Mouse (Mus musculus) neural tube, embryonic 11.5 days (tissue): Measurements from ENCODE around the gene Miox. TPM values are rescaled to one million over a fixed set of nuclear protein-coding genes. Genes with fewer than 3 reads are reported as not detected.
A peak's percentile ranks its signal among the peaks of the same experiment; 100 is the strongest.

Experiments used
- ATAC-seq: fragments of 200-750 bp; cut with Nextera tagmentation; 2 replicates; pipeline ENCODE4 v1.8.0; 2017; ENCODE audit warnings: moderate number of reproducible peaks, mild to moderate bottlenecking, moderate TSS enrichment, moderate library complexity; ENCODE audit not compliant: insufficient read depth, low FRiP score, low TSS enrichment
- DNase-seq: peaks from one replicate; pipeline ENCODE4 v3.0.0-alpha.2; 2015; ENCODE audit warnings: low spot score
- H3K27ac ChIP-seq: fragments of 300-500 bp; sonication (generic); 2 replicates; pipeline ENCODE4 v1.5.1; 2014; ENCODE audit warnings: low read depth, mild to moderate bottlenecking, low read length
- H3K27me3 ChIP-seq: fragments of 300-500 bp; sonication (generic); 2 replicates; pipeline ENCODE4 v1.6.1; 2014; ENCODE audit warnings: mild to moderate bottlenecking, low read length, mixed read lengths; ENCODE audit not compliant: control insufficient read depth, insufficient read depth
- H3K36me3 ChIP-seq: fragments of 300-500 bp; sonication (generic); 2 replicates; pipeline ENCODE4 v1.6.1; 2014; ENCODE audit warnings: mild to moderate bottlenecking, low read length, moderate library complexity, mixed read lengths; ENCODE audit not compliant: control insufficient read depth, insufficient read depth
- H3K4me1 ChIP-seq: fragments of 300-500 bp; sonication (generic); 2 replicates; pipeline ENCODE4 v1.6.1; 2014; ENCODE audit warnings: low read length, mixed read lengths; ENCODE audit not compliant: control insufficient read depth, insufficient read depth
- H3K4me2 ChIP-seq: fragments of 300-500 bp; sonication (generic); 2 replicates; pipeline ENCODE4 v1.6.1; 2014; ENCODE audit warnings: low read depth, mild to moderate bottlenecking, moderate library complexity
- H3K4me3 ChIP-seq: fragments of 300-500 bp; sonication (generic); 2 replicates; pipeline ENCODE4 v1.5.1; 2014; ENCODE audit warnings: low read depth, low read length
- H3K9ac ChIP-seq: fragments of 300-500 bp; sonication (generic); 2 replicates; pipeline ENCODE4 v1.6.1; 2014; ENCODE audit warnings: mild to moderate bottlenecking, low read length
- H3K9me3 ChIP-seq: fragments of 300-500 bp; sonication (generic); 2 replicates; pipeline ENCODE4 v1.6.1; 2016; ENCODE audit warnings: low read length; ENCODE audit not compliant: control insufficient read depth
- WGBS: fragments of 180-500 bp; shearing (Covaris S2); extraction: QIAGEN DNeasy Blood & Tissue Kit; methylation state at CpG from one replicate; pipeline ENCODE4 v1.1.7; 2014; 5-methylcytosine and 5-hydroxymethylcytosine counted together
- polyA plus RNA-seq: library from polyadenylated mRNA; unstranded; fragments of >200 nt; fragmentation: Nextera tagmentation; extraction: Ambion mirVana; gene quantifications from 2 replicates; pipeline ENCODE4 v1.2.1, GENCODE M21; 2014

Miox gene
- polyA plus RNA-seq, 1 experiment from 2014 or later: not detected

- DNase-seq: no peak
- Histone ChIP-seq H3K4me2 (no peak overlapping the region), H3K27ac (no peak overlapping the region), H3K9me3 (no peaks in the 10 kb centered on the region), H3K4me1 (peaks cover 9% of the 10 kb centered on the region), H3K4me3 (no peak overlapping the region), H3K36me3 (peaks cover 12% of the 10 kb centered on the region), H3K9ac (no peak overlapping the region), H3K27me3 (no peaks in the 10 kb centered on the region)
- no peak for ATAC-seq
- 93% methylated on average over 15 of the region's 15 CpGs for WGBS
Observed at GRCm38 (mm10) chr15:89351302-89351701, 17.1 kb downstream of the Miox start.

DNA sequence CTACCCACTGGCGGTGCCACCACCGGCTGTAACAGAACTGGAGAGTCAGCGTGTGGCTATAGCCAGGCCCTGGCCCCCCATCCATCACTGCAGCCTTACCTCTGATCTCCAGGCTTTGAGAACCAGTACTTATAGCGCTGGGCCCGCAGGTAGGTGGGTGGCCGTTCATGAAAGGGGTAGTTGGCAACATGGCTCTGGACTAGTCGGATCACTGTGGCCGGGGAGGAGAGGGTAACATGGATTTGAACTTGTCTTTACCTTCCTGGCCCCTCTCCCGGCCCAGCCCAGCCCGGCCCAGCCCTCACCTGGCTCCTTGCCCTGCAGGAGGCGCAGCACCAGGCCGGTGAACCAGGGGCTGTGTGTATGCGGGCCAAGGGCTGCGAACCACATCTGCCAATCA is 17.9 kb downstream of the Miox start:
- Histone ChIP-seq H3K36me3 (peaks cover 12% of the 10 kb centered on the region), H3K27ac (no peak overlapping the region), H3K9ac (no peak overlapping the region), H3K27me3 (no peaks in the 10 kb centered on the region), H3K9me3 (no peaks in the 10 kb centered on the region), H3K4me3 (no peak overlapping the region), H3K4me1 (peaks cover 11% of the 10 kb centered on the region), H3K4me2 (no peak overlapping the region)
- DNase-seq: no peak
- 94% methylated on average over 14 of the region's 14 CpGs for WGBS
- ATAC-seq: no peak

GRCm38 (mm10) chr15:89352795-89353194 is 18.6 kb downstream of the Miox start:
- Histone ChIP-seq H3K4me3 (no peak overlapping the region), H3K9ac (no peak overlapping the region), H3K27ac (no peak overlapping the region), H3K4me2 (no peak overlapping the region), H3K27me3 (no peaks in the 10 kb centered on the region), H3K36me3 (peaks cover 12% of the 10 kb centered on the region), H3K4me1 (peaks cover 13% of the 10 kb centered on the region), H3K9me3 (no peaks in the 10 kb centered on the region)
- DNase-seq: no peak
- 97% methylated on average over 12 of the region's 12 CpGs for WGBS
- ATAC-seq: no peak

- WGBS: 95% methylated on average over 16 of the region's 16 CpGs
- H3K9me3 ChIP-seq: no peaks in the 10 kb centered on the region
- H3K27ac ChIP-seq: no peak overlapping the region
- no peaks in the 10 kb centered on the region for H3K27me3 ChIP-seq
- ATAC-seq (no peak), DNase-seq (no peak)
- peaks cover 13% of the 10 kb centered on the region for H3K4me1 ChIP-seq
- no peak overlapping the region for H3K4me3 ChIP-seq
- peaks cover 12% of the 10 kb centered on the region for H3K36me3 ChIP-seq
- H3K9ac ChIP-seq: no peak overlapping the region
- H3K4me2 ChIP-seq: no peak overlapping the region
Observed at GRCm38 (mm10) chr15:89353837-89354236, 19.6 kb downstream of the Miox start.

GRCm38 (mm10) chr15:89354455-89354854 is 20.3 kb downstream of the Miox start:
- peaks cover 12% of the 10 kb centered on the region for H3K36me3 ChIP-seq
- peak overlapping the region; percentile 73 for H3K4me2 ChIP-seq
- peak overlapping the region; percentile 80 for H3K9ac ChIP-seq
- no peaks in the 10 kb centered on the region for H3K9me3 ChIP-seq
- ATAC-seq (0 out of 2 replicates have a peak, but pooled peaks have one; percentile 5), DNase-seq (no peak)
- H3K4me1 ChIP-seq: peaks cover 13% of the 10 kb centered on the region
- H3K4me3 ChIP-seq: peak overlapping the region; percentile 74
- H3K27me3 ChIP-seq: no peaks in the 10 kb centered on the region
- 77% methylated on average over 7 of the region's 7 CpGs for WGBS
- H3K27ac ChIP-seq: no peak overlapping the region

GRCm38 (mm10) chr15:89355241-89356187 is 21.3 kb downstream of the Miox start, which contains the start of the genes Lmf2 and Ncaph2:
Gene Lmf2 (minus strand): TSS chr15:89355659.
Gene Ncaph2 (plus strand): TSS chr15:89355719.
- Histone ChIP-seq H3K9me3 (no peaks in the 10 kb centered on the region), H3K4me1 (peaks cover 13% of the 10 kb centered on the region), H3K27me3 (no peaks in the 10 kb centered on the region), H3K4me3 (peak within 1 kb of the TSS; percentile 74), H3K4me2 (peak within 1 kb of the TSS; percentile 73), H3K9ac (peak within 1 kb of the TSS; percentile 80), H3K27ac (peak within 1 kb of the TSS; percentile 61; the same call in 1 of the 2 replicates), H3K36me3 (peaks cover 12% of the 10 kb centered on the region)
- peak; percentile 98 for DNase-seq
- under 1% methylated on average over 64 of the region's 64 CpGs for WGBS
- peak; percentile 86 for ATAC-seq

- H3K9ac ChIP-seq: peak overlapping the region; percentile 80
- H3K9me3 ChIP-seq: no peaks in the 10 kb centered on the region
- H3K4me3 ChIP-seq: peak overlapping the region; percentile 74
- no peak overlapping the region for H3K27ac ChIP-seq
- peaks cover 11% of the 10 kb centered on the region for H3K36me3 ChIP-seq
- peak; percentile 52; the same call in 1 of the 2 replicates for ATAC-seq
- peak overlapping the region; percentile 45 for H3K4me2 ChIP-seq
- H3K27me3 ChIP-seq: no peaks in the 10 kb centered on the region
- DNase-seq: peak; percentile 89
- WGBS: under 1% methylated on average over 15 of the region's 15 CpGs
- peaks cover 13% of the 10 kb centered on the region for H3K4me1 ChIP-seq
Observed at GRCm38 (mm10) chr15:89356372-89356771, 22.2 kb downstream of the Miox start.

DNA sequence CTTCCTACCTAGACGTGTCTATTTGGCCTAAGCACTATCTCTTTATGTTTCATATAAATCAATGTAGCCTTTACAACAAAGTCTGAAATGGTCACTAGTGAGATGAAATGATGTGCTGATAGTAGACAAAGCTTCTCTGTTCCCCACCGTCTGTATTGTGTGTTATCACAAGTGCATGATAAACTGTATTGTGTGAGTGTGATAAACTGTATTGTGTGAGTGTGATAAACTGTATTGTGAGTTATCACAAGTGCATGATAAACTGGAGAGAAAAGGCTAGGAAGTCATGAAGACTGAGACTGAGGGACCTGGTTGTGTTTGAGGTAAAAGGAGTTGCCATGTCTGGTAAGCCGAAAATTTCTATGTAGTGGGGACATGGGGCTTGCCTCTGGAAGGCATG is 24.6 kb downstream of the Miox start:
- Histone ChIP-seq H3K9me3 (no peaks in the 10 kb centered on the region), H3K4me3 (no peak overlapping the region), H3K4me2 (no peak overlapping the region), H3K27ac (no peak overlapping the region), H3K36me3 (peaks cover 10% of the 10 kb centered on the region), H3K4me1 (peaks cover 13% of the 10 kb centered on the region), H3K9ac (no peak overlapping the region), H3K27me3 (no peaks in the 10 kb centered on the region)
- 92% methylated on average over 3 of the region's 3 CpGs for WGBS
- no peak for ATAC-seq
- no peak for DNase-seq

- peaks cover 22% of the 10 kb centered on the region for H3K36me3 ChIP-seq
- no peak overlapping the region for H3K9ac ChIP-seq
- H3K9me3 ChIP-seq: no peaks in the 10 kb centered on the region
- H3K4me2 ChIP-seq: no peak overlapping the region
- no peak overlapping the region for H3K4me3 ChIP-seq
- H3K27me3 ChIP-seq: no peaks in the 10 kb centered on the region
- DNase-seq: no peak
- no peak overlapping the region for H3K27ac ChIP-seq
- no peaks in the 10 kb centered on the region for H3K4me1 ChIP-seq
- 90% methylated on average over 7 of the region's 7 CpGs for WGBS
- ATAC-seq: no peak
Observed at GRCm38 (mm10) chr15:89363051-89363450, 28.9 kb downstream of the Miox start.
